Mouse (Mus musculus) hindbrain, embryonic 11.5 days (tissue): ENCODE measurements at regions not wholly inside any gene's neighbourhood (a gene's known extent, or its start where the extent isn't known, plus 50 kb on each side); places are given as distances from the start of the nearest gene placed in this dataset.

Experiments
- ATAC-seq: fragments of 200-750 bp; cut with Nextera tagmentation; 2 replicates; pipeline ENCODE4 v1.8.0; 2017; ENCODE audit warnings: mild to moderate bottlenecking, moderate TSS enrichment, moderate library complexity; ENCODE audit not compliant: low FRiP score
- DNase-seq: peaks from one replicate; pipeline ENCODE4 v3.0.0-alpha.2; 2015; ENCODE audit warnings: low spot score
- H3K27ac ChIP-seq: fragments of 300-500 bp; sonication (generic); 2 replicates; pipeline ENCODE4 v1.5.1; 2014; ENCODE audit warnings: mild to moderate bottlenecking, low read depth, low read length
- H3K27me3 ChIP-seq: fragments of 300-500 bp; sonication (generic); 2 replicates; pipeline ENCODE4 v1.6.1; 2014; ENCODE audit warnings: mild to moderate bottlenecking, low read length, moderate library complexity, mixed read lengths; ENCODE audit not compliant: control insufficient read depth, insufficient read depth
- H3K36me3 ChIP-seq: fragments of 300-500 bp; sonication (generic); 2 replicates; pipeline ENCODE4 v1.6.1; 2014; ENCODE audit warnings: mild to moderate bottlenecking, low read length, moderate library complexity, mixed read lengths; ENCODE audit not compliant: control insufficient read depth, insufficient read depth
- H3K4me1 ChIP-seq: fragments of 300-500 bp; sonication (generic); replicated peaks from 2 replicates; pipeline ENCODE4 v1.6.1; 2014; ENCODE audit warnings: low read length, mixed read lengths; ENCODE audit not compliant: control insufficient read depth, insufficient read depth
- H3K4me2 ChIP-seq: fragments of 300-500 bp; sonication (generic); replicated peaks from 2 replicates; pipeline ENCODE4 v1.6.1; 2014; ENCODE audit warnings: mild to moderate bottlenecking, low read depth, low read length
- H3K4me3 ChIP-seq: fragments of 300-500 bp; sonication (generic); 2 replicates; pipeline ENCODE4 v1.5.1; 2014; ENCODE audit warnings: low read depth, low read length
- H3K9ac ChIP-seq: fragments of 300-500 bp; sonication (generic); 2 replicates; pipeline ENCODE4 v1.6.1; 2014; ENCODE audit warnings: low read depth, low read length
- H3K9me3 ChIP-seq: fragments of 300-500 bp; sonication (generic); 2 replicates; pipeline ENCODE4 v1.6.1; 2016; ENCODE audit warnings: low read length; ENCODE audit not compliant: control insufficient read depth
- WGBS: fragments of 180-500 bp; shearing (Covaris S2); extraction: QIAGEN DNeasy Blood & Tissue Kit; methylation state at CpG from one replicate; pipeline ENCODE4 v1.1.7; 2014; 5-methylcytosine and 5-hydroxymethylcytosine counted together

- Histone ChIP-seq H3K36me3 (no peaks in the 10 kb centered on the region), H3K9ac (no peak overlapping the region), H3K27ac (no peak overlapping the region), H3K4me2 (no peak overlapping the region), H3K4me1 (no peaks in the 10 kb centered on the region), H3K4me3 (no peak overlapping the region), H3K27me3 (no peaks in the 10 kb centered on the region), H3K9me3 (no peaks in the 10 kb centered on the region)
- DNase-seq (no peak), ATAC-seq (no peak)
- 79% methylated on average over 7 of the region's 7 CpGs for WGBS
Observed at GRCm38 (mm10) chr6:100923070-100923469, 89.6 kb downstream of the Ppp4r2 start.

- Histone ChIP-seq H3K27me3 (no peaks in the 10 kb centered on the region), H3K4me1 (no peaks in the 10 kb centered on the region), H3K9me3 (no peaks in the 10 kb centered on the region), H3K27ac (no peak overlapping the region), H3K9ac (no peak overlapping the region), H3K36me3 (no peaks in the 10 kb centered on the region), H3K4me3 (no peak overlapping the region), H3K4me2 (no peak overlapping the region)
- 77% methylated on average over 4 of the region's 4 CpGs for WGBS
- ATAC-seq (no peak), DNase-seq (no peak)
Observed at GRCm38 (mm10) chr6:100923686-100924085, 90.3 kb downstream of the Ppp4r2 start.

- H3K4me1 ChIP-seq: no peaks in the 10 kb centered on the region
- DNase-seq: no peak
- no peak overlapping the region for H3K4me3 ChIP-seq
- H3K27me3 ChIP-seq: no peaks in the 10 kb centered on the region
- no peak overlapping the region for H3K9ac ChIP-seq
- H3K9me3 ChIP-seq: no peaks in the 10 kb centered on the region
- WGBS: 78% methylated on average over 16 of the region's 16 CpGs
- H3K4me2 ChIP-seq: no peak overlapping the region
- H3K36me3 ChIP-seq: no peaks in the 10 kb centered on the region
- H3K27ac ChIP-seq: no peak overlapping the region
- no peak for ATAC-seq
Observed at GRCm38 (mm10) chr6:100928791-100929758, 95.7 kb downstream of the Ppp4r2 start.

GRCm38 (mm10) chr6:100929759-100930358, 96.4 kb downstream of the Ppp4r2 start:
- H3K36me3 ChIP-seq: no peaks in the 10 kb centered on the region
- H3K4me1 ChIP-seq: no peaks in the 10 kb centered on the region
- no peak for DNase-seq
- H3K9me3 ChIP-seq: no peaks in the 10 kb centered on the region
- H3K27ac ChIP-seq: no peak overlapping the region
- no peaks in the 10 kb centered on the region for H3K27me3 ChIP-seq
- H3K4me3 ChIP-seq: no peak overlapping the region
- no peak overlapping the region for H3K9ac ChIP-seq
- H3K4me2 ChIP-seq: no peak overlapping the region
- ATAC-seq: no peak
- WGBS: 64% methylated on average over 10 of the region's 10 CpGs

- H3K27ac ChIP-seq: no peak overlapping the region
- no peak for DNase-seq
- no peak for ATAC-seq
- H3K36me3 ChIP-seq: no peaks in the 10 kb centered on the region
- no peaks in the 10 kb centered on the region for H3K27me3 ChIP-seq
- no peaks in the 10 kb centered on the region for H3K4me1 ChIP-seq
- WGBS: 73% methylated on average over 6 of the region's 6 CpGs
- no peak overlapping the region for H3K9ac ChIP-seq
- H3K4me2 ChIP-seq: no peak overlapping the region
- H3K4me3 ChIP-seq: no peak overlapping the region
- no peaks in the 10 kb centered on the region for H3K9me3 ChIP-seq
Observed at GRCm38 (mm10) chr6:100930706-100931105, 97.3 kb downstream of the Ppp4r2 start.

- no peaks in the 10 kb centered on the region for H3K36me3 ChIP-seq
- H3K4me1 ChIP-seq: no peaks in the 10 kb centered on the region
- H3K9me3 ChIP-seq: no peaks in the 10 kb centered on the region
- H3K4me3 ChIP-seq: no peak overlapping the region
- WGBS: 95% methylated on average over 5 of the region's 5 CpGs
- H3K9ac ChIP-seq: no peak overlapping the region
- no peak for DNase-seq
- ATAC-seq: no peak
- H3K4me2 ChIP-seq: no peak overlapping the region
- H3K27me3 ChIP-seq: no peaks in the 10 kb centered on the region
- H3K27ac ChIP-seq: no peak overlapping the region
Observed at GRCm38 (mm10) chr6:100934424-100934823, 101.0 kb downstream of the Ppp4r2 start.

GRCm38 (mm10) chr6:100937802-100938201, 104.4 kb downstream of the Ppp4r2 start:
- Histone ChIP-seq H3K4me3 (no peak overlapping the region), H3K36me3 (no peaks in the 10 kb centered on the region), H3K27ac (no peak overlapping the region), H3K4me2 (no peak overlapping the region), H3K27me3 (no peaks in the 10 kb centered on the region), H3K9ac (no peak overlapping the region), H3K4me1 (no peaks in the 10 kb centered on the region), H3K9me3 (no peaks in the 10 kb centered on the region)
- no peak for ATAC-seq
- 97% methylated on average over 1 of the region's 1 CpGs for WGBS
- DNase-seq: no peak

GRCm38 (mm10) chr6:100938376-100938775, 105.0 kb downstream of the Ppp4r2 start:
- WGBS: 71% methylated on average over 11 of the region's 11 CpGs
- no peaks in the 10 kb centered on the region for H3K9me3 ChIP-seq
- no peaks in the 10 kb centered on the region for H3K27me3 ChIP-seq
- H3K36me3 ChIP-seq: no peaks in the 10 kb centered on the region
- no peaks in the 10 kb centered on the region for H3K4me1 ChIP-seq
- H3K9ac ChIP-seq: no peak overlapping the region
- no peak overlapping the region for H3K27ac ChIP-seq
- H3K4me3 ChIP-seq: no peak overlapping the region
- no peak overlapping the region for H3K4me2 ChIP-seq
- ATAC-seq (no peak), DNase-seq (no peak)

GRCm38 (mm10) chr6:100939042-100939441, 105.6 kb downstream of the Ppp4r2 start:
- ATAC-seq (no peak), DNase-seq (no peak)
- H3K27me3 ChIP-seq: no peaks in the 10 kb centered on the region
- H3K4me3 ChIP-seq: no peak overlapping the region
- H3K4me2 ChIP-seq: no peak overlapping the region
- no peak overlapping the region for H3K27ac ChIP-seq
- no peaks in the 10 kb centered on the region for H3K36me3 ChIP-seq
- 81% methylated on average over 12 of the region's 12 CpGs for WGBS
- no peaks in the 10 kb centered on the region for H3K9me3 ChIP-seq
- H3K9ac ChIP-seq: no peak overlapping the region
- H3K4me1 ChIP-seq: no peaks in the 10 kb centered on the region
